Mouse (Mus musculus) embryo, embryonic 10 days (tissue): ENCODE measurements around the gene Oaz3.

Experiments
- DNase-seq: peaks from one replicate; pipeline ENCODE4 v3.0.0-alpha.2; 2015; ENCODE audit warnings: low spot score

Gene Oaz3

GRCm38 (mm10) chr3:94387391-94387790 is 56.3 kb downstream of the Oaz3 start:
- DNase-seq, result no peak

- no peak for DNase-seq
Observed at GRCm38 (mm10) chr3:94386671-94387070, 57.0 kb downstream of the Oaz3 start.

- DNase-seq, result no peak
Observed at GRCm38 (mm10) chr3:94383476-94383875, 60.2 kb downstream of the Oaz3 start.
